Mouse (Mus musculus) v-Abl transformed pro-B cells (cell line): ENCODE results near the gene Eif3m.
"Not testable (repeated sequence)": the region's sequence is repeated elsewhere in the genome, so short reads cannot be mapped to it uniquely, and the experiment has no call there.

ENCODE experiments used
- in situ Hi-C, 2 experiments: fragments of 400-800 bp; cut with MboI; formaldehyde crosslinking; loops; one replicate each; pipeline ENCODE4 v1.15.1; 2025; ENCODE audit not compliant: unreplicated experiment in 2 of 2

Gene Eif3m

DNA sequence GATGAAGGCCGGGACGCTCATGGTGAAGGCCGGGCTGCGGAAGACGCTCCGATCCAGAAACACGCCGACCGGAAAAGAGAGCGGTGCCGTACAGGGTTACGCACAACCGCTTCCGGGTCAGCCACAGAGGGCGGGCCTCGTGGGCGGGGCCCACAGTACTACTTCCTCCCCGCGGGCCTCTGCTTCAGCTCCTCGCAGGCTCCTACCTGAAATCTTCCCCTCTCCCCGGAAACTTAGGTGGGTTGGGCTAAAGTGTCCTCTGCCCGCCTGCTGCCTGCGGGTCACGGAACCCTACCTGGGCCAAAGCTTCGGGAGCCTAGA lies at the start of gene Eif3m:
Gene Eif3m (minus strand): TSS at position 114 of the 321 bp plus-strand sequence.
- in situ Hi-C loops, result loop anchor here (25.0 kb wide), 3 partner anchors 580 to 1945 kb away; partner anchors contain the start of genes Arl14ep (in 2 of the 2) and Dnajc24 (in 1 of the 2)

DNA sequence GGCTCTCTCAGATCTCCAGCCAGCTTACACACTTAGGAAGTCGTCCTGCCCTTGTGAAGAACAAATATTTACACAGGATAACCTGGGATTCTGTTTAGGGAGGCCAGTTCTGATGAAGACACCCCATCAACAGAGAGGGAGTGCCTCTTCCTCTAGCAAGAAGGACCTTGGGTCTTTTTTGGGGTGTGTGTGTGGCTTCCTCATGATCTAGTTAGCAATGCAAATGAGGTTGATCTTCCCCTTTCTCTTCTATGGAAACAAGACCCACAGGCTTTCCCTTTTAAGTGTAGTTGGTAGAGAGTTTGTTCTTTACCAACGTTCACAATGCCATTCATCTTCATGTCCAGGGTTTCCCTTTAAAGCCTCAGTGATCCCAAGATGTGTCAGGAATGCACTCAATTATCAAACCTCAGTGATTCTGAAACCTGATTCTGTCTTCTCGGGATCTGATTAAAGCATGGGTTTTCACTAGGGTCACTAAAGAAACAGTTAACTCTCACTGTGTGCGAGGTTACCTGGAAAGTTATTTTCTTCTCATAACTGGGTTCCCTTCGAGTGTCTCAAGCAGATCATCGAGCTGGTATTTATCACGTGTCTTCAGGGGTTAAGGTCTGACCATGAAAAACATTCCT lies 46.0 kb upstream of the Eif3m start:
- in situ Hi-C loops, result no loop called here

DNA sequence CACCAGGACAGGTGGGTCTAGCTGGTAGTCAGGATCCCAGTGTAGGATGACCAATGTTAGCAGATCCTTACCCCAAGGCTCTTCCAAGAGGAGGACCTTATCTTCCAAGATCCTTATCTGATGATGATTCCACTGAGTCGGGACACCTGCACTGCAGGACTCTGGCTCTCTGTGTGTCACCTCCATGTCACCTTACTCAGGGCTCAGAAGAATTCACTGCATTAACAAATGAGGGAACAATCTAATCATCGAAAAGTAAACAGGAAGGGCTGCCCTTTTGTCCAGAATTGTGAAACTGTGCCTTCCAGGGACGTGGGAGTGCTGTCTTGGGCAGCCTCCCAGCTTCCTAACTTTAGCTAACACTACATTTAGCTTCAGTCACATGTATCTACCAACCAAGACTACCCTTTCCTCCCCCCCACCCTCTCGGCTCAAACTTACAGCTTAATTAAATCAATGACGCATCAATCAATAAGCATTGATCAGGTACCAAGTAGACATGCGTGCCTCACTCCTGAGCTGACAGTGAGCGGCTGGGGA lies 41.8 kb upstream of the Eif3m start:
- in situ Hi-C loops, result no loop called here

DNA sequence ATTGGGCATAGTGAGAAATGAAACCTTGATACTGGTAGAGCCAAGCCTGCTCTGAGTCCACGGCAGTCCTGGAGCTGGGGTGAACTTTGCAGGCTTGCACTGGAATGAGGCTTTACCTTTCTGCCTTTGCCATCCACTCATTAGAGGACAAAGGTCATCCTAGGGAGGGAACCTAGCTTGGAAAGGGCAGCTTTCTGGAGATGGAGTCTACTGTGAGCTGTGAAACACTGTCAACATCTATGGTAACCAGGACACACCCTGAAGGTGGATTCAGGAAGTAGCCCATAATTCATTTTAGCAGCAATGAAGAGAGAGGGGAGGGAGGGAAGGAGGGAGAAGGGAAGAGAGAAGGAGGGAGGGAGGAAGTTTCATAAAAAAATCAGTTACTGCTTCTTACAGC lies 38.6 kb upstream of the Eif3m start:
- in situ Hi-C loops, result no loop called here

DNA sequence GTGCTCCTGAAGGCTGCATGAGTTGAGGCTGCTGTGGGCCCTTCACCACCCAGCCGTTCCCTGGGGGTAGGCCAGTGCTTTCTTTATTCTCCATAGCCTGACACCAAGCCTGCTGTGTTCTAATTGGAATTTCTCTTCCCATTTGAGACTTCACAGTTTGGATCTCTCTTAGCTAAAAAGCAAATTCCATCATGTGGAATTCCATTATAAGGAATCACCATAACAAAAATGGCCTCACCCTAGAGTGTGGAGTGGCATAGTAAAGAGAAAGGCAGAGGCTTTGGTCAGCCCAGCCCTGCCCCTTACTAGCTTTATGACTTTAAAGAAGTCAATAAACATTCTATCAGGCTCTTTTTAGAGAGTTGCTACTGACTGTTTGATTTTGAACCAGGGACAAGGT lies 31.4 kb upstream of the Eif3m start:
- in situ Hi-C loops, result no loop called here

DNA sequence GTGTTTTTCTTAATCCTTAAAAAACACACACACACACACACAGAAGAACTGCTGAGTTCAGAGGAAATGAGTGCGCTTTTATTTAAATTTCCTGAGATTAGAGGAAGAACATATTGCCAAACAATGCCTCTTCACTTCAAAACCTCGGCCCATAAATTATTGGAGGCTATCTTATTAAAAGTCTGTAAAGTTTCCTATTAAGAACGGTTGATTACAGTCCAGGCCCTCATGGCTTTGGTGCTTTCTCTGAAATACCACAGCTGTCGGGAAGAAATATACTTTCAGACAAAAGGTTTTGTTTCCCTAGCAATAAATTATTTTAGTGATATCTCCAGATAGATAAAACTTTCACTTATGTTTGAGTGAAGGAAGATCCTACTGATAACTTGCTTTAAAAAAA lies 26.3 kb upstream of the Eif3m start:
- in situ Hi-C loops, result no loop called here

DNA sequence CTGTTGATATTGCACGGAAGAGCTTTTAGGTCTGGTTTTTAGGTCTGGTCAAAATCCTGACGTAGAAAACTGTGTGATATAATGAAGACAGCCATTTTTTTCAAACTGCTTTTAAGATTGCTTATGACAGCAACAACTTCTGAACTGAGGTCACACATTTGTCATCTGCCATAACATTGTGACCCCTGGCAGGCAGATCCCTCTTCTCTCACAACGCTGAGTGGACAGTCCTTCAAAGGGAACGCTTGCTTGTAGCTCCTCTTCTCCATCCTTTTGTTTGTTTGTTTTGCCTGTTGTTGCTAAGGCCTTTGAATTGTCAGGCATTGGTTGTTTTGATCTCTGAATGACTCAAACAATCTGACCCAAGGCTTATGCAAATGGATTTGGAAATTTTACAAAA lies 24.0 kb upstream of the Eif3m start:
- in situ Hi-C loops, result no loop called here

DNA sequence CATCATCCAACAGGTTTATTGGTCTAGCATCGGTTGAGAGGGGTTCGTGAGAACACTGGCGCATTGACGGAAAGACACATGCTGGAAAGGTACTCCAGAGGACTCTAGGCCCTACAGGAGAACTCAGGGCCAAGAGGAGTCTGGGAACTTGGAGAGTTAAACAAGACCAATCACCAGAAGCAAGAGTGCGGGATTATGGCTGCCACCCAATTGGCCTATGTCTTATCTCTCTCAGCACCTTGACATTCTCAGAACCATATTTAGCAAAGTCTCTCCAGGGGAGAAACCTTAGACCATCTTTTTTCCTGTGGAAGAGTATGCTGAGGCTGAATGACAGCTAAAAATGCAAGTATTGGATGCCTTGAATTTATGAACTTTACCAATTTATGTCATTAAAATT lies 22.0 kb upstream of the Eif3m start:
- in situ Hi-C loops, result no loop called here

DNA sequence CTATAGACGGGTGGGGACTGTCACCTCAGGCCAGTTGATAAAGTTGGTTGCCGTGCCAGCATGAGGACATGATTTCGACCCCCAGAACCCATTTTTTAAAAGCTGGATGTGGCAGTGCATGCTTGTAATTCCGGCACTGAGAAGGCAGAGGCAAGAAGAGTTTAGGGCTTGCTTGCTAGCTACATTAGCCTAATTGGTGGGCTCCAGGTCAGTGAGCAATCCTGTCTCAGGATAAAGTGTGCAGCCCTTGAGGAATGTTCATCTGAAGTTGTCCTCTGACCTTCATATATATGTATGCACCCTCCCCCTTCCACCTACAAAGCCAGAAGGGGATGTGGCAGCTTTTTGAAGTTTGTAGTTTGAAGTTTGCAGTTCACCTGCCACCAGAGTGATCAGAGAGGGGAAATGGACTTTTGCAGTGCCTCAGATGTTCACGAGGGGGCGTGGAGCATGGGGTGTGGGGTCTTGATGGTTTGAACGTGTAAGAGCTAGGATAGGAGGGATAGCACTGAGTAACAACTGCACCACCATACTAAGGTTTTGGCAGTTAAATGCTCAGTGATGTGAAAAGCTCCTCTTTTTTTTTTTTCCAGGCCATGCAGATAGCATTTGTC lies 21.2 kb upstream of the Eif3m start:
- in situ Hi-C loops, result no loop called here

DNA sequence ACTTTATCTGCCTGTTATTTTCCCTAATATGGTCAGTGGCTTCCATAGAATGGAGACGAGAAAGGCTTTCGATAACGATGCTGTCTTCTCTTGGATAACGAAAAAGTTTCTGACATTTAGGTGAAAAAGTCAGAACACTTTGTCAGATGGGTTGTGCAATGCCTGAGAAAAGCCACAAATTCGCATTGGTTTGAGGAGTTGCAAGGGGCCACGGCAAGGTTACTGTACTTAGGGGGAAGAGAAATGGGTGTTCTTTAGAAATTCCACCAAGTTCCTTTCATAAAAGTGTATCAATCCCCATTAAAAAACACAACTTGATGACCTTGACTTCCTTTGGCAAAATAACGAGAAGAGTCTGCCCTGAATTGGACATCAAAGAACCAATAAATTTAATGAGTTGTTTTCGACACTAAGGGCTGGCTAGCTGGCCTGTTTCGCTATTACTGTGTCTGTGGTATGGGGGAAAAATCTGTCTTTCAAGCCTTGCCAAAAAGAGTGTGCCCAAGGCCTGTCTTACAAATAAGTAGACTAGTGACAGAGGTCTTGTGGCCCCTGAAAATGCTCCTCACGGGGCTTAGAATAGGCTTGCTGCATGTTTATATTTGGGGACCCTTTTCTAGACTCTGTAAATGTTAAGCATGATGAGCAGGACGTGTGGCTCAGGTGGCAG lies 19.7 kb upstream of the Eif3m start:
- in situ Hi-C loops, result no loop called here

DNA sequence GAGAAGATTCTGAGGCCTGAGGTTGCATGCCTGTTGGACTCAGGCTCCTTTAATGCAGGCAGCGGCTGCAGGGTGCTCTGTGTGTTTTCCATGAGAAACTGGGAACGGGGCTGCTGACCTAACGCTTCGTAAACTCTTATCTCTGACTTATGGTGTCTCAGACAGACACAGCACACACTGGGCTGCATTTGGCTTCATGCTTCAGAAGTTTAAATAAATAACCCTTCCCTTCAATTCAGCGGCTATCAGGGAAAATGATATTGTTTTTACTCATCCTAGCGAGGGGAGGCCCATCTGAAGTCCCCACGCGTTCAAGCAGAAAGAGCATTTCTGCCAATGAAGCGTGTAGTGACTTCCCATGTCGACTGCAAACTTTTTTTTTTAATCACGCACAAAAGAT lies 19.1 kb upstream of the Eif3m start:
- in situ Hi-C loops, result no loop called here

DNA sequence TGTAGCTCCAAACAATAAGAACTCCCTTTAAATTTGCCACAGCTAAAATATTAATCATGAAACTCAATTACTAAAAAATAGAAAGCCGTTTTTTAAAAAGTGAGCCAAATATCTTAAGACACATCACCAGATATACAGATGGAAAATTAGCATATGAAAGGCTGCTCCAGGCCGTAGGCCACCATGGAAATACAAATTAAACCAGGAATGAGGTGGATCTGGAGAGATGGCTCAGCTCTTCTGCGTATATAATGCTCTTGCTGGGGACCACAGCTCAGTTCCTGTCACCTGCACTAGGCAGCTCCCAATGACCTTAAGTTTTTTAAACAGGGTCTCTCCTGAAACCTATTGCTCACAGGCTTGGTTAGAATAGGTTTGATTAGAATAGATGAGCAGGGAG lies 17.2 kb upstream of the Eif3m start:
- in situ Hi-C loops, result no loop called here

DNA sequence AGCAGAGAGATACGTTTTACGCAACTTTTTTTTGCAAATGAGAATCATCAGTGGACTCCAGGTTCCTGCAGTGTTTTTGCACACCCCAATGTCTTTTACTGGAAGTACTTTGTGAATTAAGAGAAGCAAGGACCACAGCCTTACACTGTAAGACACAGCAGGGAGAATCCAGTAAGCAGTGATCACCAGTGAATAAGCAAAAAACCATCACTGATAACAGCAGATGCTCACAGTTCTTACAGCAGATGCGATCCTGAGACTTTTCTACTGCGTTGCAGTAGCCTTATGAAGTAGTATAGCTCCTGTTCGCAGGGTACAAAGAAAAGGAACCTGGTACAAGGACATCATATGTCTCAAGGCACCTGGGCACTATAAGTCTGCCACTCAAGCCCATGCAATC lies 13.6 kb upstream of the Eif3m start:
- in situ Hi-C loops, result no loop called here

DNA sequence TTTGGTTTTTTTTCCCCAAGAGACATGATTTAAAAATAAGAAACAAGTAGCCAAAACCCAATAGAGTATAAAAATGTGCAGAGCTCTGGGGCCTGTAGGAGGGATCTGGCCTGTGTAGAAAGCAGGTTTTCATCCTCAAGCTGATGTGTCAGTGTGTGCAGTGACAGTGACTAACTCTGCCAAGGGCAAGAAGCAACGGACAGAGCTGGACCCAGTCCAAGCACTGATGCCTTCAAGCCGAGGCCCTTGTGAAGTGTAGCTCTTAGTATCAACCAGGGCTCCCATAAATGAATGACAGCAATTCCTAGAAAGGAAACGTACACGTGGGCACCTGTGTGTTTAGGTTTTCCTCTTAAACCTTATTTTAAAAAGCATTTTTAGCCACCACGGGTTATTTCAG lies 11.9 kb upstream of the Eif3m start:
- in situ Hi-C loops, result no loop called here

DNA sequence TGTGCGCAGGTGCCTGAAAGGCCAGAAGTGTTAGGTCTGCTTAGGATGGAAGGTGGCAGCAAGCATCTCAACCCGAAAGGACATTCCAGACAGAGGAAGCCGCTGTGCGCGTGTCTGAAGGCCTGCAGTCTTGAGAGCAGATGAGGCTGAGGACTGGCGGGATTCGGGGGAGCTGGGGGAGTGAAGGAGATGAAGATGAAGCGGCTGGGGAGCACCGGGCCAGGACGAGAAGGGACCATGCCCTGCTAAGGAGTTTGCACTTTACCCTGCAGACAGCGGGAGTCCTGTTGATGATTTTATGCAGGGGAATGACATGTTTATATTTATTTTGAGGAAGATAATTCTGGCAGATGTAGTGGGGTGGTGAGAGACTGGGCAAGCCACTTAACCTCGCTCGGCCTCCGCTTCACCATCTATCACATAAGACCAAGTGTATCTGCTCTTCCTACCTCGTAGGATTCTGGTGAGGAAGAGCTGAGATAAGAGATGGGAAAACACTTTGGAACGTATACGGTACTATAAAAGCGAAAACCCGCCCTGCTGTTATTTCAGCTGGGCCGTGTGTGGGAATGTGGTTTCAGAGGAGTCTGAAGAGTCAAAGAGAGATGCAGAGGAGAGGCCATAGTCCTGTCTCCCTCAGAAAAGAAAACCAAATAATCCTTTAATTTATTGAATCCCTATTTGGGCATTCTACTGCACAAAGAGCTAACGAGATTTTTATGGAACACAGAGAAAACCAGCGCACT lies 10.2 kb upstream of the Eif3m start:
- in situ Hi-C loops, result no loop called here

DNA sequence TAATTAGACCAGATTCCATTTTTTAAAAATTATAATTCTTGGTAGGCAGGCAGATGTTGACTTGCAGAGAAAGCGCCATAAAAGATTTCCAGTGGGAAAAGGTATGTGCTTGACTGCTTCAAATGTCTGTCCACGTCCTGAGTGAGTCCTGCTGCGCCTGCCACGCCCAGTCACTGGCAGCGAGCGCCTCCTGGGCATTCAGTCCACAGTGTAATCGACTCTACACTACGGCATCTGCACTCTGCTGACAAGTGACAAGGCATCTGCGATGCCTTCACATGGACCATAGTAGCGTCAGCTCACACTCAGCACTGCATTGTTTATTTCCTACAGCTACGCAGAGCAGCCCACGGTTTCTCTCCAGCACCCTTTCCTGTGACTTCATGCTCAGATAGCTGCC lies 8.7 kb upstream of the Eif3m start:
- in situ Hi-C loops, result not testable (repeated sequence)

DNA sequence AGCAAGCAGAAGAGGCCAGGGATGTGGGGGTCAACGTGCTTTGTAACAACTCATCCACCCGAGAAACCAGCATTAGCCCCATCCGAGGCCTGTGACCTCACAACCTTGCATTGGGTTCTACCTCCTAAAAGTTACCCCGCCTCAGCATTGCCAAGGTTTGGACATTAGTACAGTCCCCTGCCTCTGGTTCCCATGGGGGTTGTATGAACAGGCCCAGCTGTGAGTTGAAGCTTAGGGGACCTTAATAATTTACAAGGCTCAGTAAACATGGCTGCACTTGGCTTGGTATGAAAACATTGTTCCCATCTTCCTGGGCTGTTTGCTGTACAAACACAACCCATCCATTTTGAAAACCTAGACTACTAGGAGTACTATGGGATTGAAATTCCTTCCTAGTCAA lies 6.9 kb upstream of the Eif3m start:
- in situ Hi-C loops, result loop anchor here (25.0 kb wide), 3 partner anchors 587 to 1938 kb away; partner anchors contain the start of genes Arl14ep (in 2 of the 2) and Dnajc24 (in 1 of the 2)

DNA sequence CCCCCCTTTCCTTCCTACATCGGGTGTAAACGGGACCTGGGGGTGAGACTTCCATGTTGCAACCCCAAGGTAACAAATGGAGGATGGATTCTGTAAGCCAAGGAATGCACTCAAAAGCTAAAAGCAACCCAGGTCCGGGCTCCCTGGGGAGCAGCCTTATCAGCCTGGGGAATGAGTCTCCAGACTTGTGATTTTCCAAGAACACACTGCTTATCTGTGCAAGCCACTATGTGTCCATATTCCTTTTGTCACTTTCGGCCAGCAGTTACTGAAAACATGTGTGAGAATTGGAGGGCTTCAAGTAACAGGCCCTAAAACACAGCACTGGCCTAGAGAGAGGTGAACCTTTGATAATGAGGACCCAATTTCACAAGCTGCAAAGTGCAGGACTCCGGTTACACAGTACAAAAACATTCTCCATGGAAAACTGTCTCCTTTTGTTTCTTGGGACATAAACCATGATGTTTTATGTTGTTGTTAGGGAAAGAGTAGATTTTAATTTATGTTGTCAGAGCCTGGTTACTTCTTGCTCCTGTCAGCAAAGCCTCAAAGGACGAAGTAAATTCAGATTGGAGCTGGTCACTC lies 6.2 kb upstream of the Eif3m start:
- in situ Hi-C loops, result loop anchor here (25.0 kb wide), 3 partner anchors 586 to 1939 kb away; partner anchors contain the start of genes Arl14ep (in 2 of the 2) and Dnajc24 (in 1 of the 2)

DNA sequence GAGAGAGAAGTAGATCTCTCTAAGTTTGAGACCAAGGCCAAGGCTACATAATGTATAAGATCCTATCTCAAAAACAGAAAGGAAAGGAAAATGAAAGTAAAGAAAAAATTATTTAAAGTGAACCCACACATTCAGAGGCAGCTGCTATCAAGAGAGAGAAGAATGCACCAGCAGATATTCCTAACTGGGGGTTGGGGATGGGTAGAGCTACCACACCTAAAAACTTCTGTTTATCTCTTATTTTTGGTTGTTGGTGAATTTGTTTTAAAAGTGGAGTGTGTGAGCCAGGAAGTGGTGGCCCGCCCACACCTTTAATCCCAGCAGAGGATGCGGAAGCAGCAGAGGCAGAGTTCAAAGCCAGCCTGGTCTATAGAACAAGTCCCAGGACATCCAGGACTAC lies 5.0 kb upstream of the Eif3m start:
- in situ Hi-C loops, result loop anchor here (25.0 kb wide), 3 partner anchors 585 to 1940 kb away; partner anchors contain the start of genes Arl14ep (in 2 of the 2) and Dnajc24 (in 1 of the 2)

DNA sequence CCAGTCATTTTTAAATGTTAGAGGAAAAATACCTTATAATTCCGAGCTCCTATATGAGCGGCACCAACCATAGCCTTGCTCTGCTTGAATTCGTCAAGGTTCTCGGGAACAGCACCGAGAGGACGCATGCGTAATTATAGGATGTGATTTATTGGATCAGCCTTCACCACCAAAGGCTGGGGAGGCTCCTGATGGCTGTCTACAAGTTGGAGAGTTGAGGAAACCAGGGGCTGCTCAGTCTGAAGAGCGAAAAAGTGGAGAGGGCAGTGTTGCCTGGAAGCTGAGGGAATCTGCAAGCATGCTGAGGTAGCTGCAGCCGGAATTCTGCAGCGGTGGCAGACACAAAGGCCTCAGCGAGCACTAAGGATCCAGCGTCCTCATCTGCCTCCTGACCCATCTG lies 4.4 kb upstream of the Eif3m start:
- in situ Hi-C loops, result loop anchor here (25.0 kb wide), 3 partner anchors 584 to 1941 kb away; partner anchors contain the start of genes Arl14ep (in 2 of the 2) and Dnajc24 (in 1 of the 2)
